ENCODE assay signal across 9 mouse cellular contexts in genomic region chr9:21748033-21748432, GRCm38 (mm10). TPM values are rescaled to one million over a fixed set of nuclear protein-coding genes. Genes with fewer than 3 reads are reported as not detected.
DNase-seq lines count a peak whose midpoint lies in the region; ATAC-seq and TF ChIP-seq lines count a peak whose summit lies in the region.
"Had no signal": no experiment of that assay in that cellular context is flagged by ENCODE, and none has a peak within 500 bp of the region (broad histone marks: within the 10 kb centered on the region; RNA-seq: fewer than 3 reads in every experiment).

No protein-coding gene starts in this region.

- peak overlapping the region; percentile 31; the same call in 1 of the 2 replicates for H3K27ac ChIP-seq in forebrain, embryonic 13.5 days
- H3K27ac ChIP-seq in forebrain, embryonic 10.5 days = no peak overlapping the region
- peak overlapping the region; percentile 29 for H3K27ac ChIP-seq in forebrain, postnatal 0 days (ENCODE audit: low read depth, low read length)
- H3K27ac ChIP-seq in intestine, postnatal 0 days (ENCODE audit: low read depth, low read length) = 0 out of 2 replicates have a peak overlapping the region, but pooled peaks have one; percentile 1
- H3K27ac ChIP-seq: liver, embryonic 15.5 days had no signal

- peak; percentile 61 for ATAC-seq in forebrain, embryonic 13.5 days
- peak; percentile 89 for ATAC-seq in forebrain, postnatal 0 days
- ATAC-seq in intestine, postnatal 0 days = no peak

- H3K9ac ChIP-seq in forebrain, embryonic 13.5 days = no peak overlapping the region
- no peak overlapping the region for H3K9ac ChIP-seq in forebrain, postnatal 0 days
- no peak overlapping the region for H3K9ac ChIP-seq in intestine, postnatal 0 days (ENCODE audit: low read depth, low read length)
- H3K9ac ChIP-seq: liver, embryonic 15.5 days had no signal

- WGBS in forebrain, embryonic 13.5 days = 74% methylated on average over 7 of the region's 7 CpGs
- WGBS in forebrain, embryonic 10.5 days = 82% methylated on average over 7 of the region's 7 CpGs
- WGBS in forebrain, postnatal 0 days = 40% methylated on average over 7 of the region's 7 CpGs
- WGBS in intestine, postnatal 0 days = 49% methylated on average over 7 of the region's 7 CpGs

- no peaks in the 10 kb centered on the region for H3K27me3 ChIP-seq in forebrain, embryonic 13.5 days
- H3K27me3 ChIP-seq in forebrain, embryonic 10.5 days (ENCODE audit: poor library complexity, severe bottlenecking) = no peaks in the 10 kb centered on the region
- no peaks in the 10 kb centered on the region for H3K27me3 ChIP-seq in forebrain, postnatal 0 days (ENCODE audit: insufficient read depth, low read length)
- no peaks in the 10 kb centered on the region for H3K27me3 ChIP-seq in intestine, postnatal 0 days (replicated peaks; ENCODE audit: control insufficient read depth, insufficient read depth, low read length)
- H3K27me3 ChIP-seq: liver, embryonic 15.5 days had no signal

- no peak for DNase-seq in forebrain, embryonic 10.5 days (ENCODE audit: extremely low spot score, low spot score)
- peak; percentile 33 for DNase-seq in adipocyte (ENCODE audit: low spot score)
- DNase-seq in forebrain, postnatal 0 days = peak; percentile 65
- DNase-seq in lung, postnatal 25 days (ENCODE audit: low spot score) = peak; percentile 81
- no peak for DNase-seq in urinary bladder, adult 18-20 months (ENCODE audit: low spot score in 2 of 2)
- no peak for DNase-seq in thymus, postnatal 25 days

- no peaks in the 10 kb centered on the region for H3K4me1 ChIP-seq in forebrain, embryonic 13.5 days
- peaks cover 11% of the 10 kb centered on the region; the same call in 1 of the 2 replicates for H3K4me1 ChIP-seq in forebrain, embryonic 10.5 days
- no peaks in the 10 kb centered on the region for H3K4me1 ChIP-seq in forebrain, postnatal 0 days (ENCODE audit: insufficient read depth)
- peaks cover 2% of the 10 kb centered on the region; the same call in 1 of the 2 replicates for H3K4me1 ChIP-seq in intestine, postnatal 0 days (replicated peaks; ENCODE audit: control insufficient read depth, insufficient read depth, low read length)

- TF ChIP-seq CTCF in forebrain, postnatal 0 days (IDR thresholded peaks at IDR 0.05; ENCODE audit: low read depth) = no peak
- no peak for TF ChIP-seq CTCF in intestine, postnatal 0 days (IDR thresholded peaks at IDR 0.05; ENCODE audit: low read depth)

- no peaks in the 10 kb centered on the region for H3K9me3 ChIP-seq in forebrain, embryonic 13.5 days (replicated peaks)
- H3K9me3 ChIP-seq in forebrain, embryonic 10.5 days = no peaks in the 10 kb centered on the region
- H3K9me3 ChIP-seq in forebrain, postnatal 0 days (ENCODE audit: low read length) = no peaks in the 10 kb centered on the region
- no peaks in the 10 kb centered on the region for H3K9me3 ChIP-seq in intestine, postnatal 0 days (ENCODE audit: control insufficient read depth)
- H3K9me3 ChIP-seq: liver, embryonic 15.5 days had no signal

- H3K4me2 ChIP-seq in forebrain, embryonic 13.5 days = no peak overlapping the region
- H3K4me2 ChIP-seq in forebrain, postnatal 0 days (ENCODE audit: low read depth) = no peak overlapping the region
- H3K4me2 ChIP-seq in intestine, postnatal 0 days (replicated peaks; ENCODE audit: low read depth) = no peak overlapping the region
- H3K4me2 ChIP-seq: liver, embryonic 15.5 days had no signal

- peaks cover 65% of the 10 kb centered on the region for H3K36me3 ChIP-seq in forebrain, embryonic 13.5 days (ENCODE audit: poor library complexity, severe bottlenecking)
- peaks cover 85% of the 10 kb centered on the region for H3K36me3 ChIP-seq in forebrain, embryonic 10.5 days (replicated peaks)
- H3K36me3 ChIP-seq in forebrain, postnatal 0 days (ENCODE audit: insufficient read depth) = peaks cover 60% of the 10 kb centered on the region
- H3K36me3 ChIP-seq in intestine, postnatal 0 days (ENCODE audit: control insufficient read depth, insufficient read depth) = peaks cover 71% of the 10 kb centered on the region

- H3K4me3 ChIP-seq in forebrain, embryonic 13.5 days = no peak overlapping the region
- no peak overlapping the region for H3K4me3 ChIP-seq in forebrain, embryonic 10.5 days
- no peak overlapping the region for H3K4me3 ChIP-seq in forebrain, postnatal 0 days (ENCODE audit: low read depth, low read length)
- H3K4me3 ChIP-seq in intestine, postnatal 0 days (ENCODE audit: low read depth, low read length) = no peak overlapping the region
- H3K4me3 ChIP-seq: liver, embryonic 15.5 days had no signal

RNA-seq across cellular contexts. Expression of gene Spc24, which starts 12.1 kb away (rescaled TPM):
- 95.6 and 95.7 TPM in 2 replicates for polyA plus RNA-seq in forebrain, embryonic 13.5 days (2015; fragmentation: Nextera tagmentation; extraction: Ambion mirVana)
- polyA plus RNA-seq in forebrain, embryonic 10.5 days (2016; fragmentation: Nextera tagmentation; extraction: Ambion mirVana) = 196 and 197 TPM in 2 replicates
- 7.7 and 8.2 TPM in 2 replicates for total RNA-seq in forebrain, postnatal 0 days (2014; rRNA removed)
- 13.5 and 14.3 TPM in 2 replicates for polyA plus RNA-seq in forebrain, postnatal 0 days (2015; fragmentation: Nextera tagmentation; extraction: Ambion mirVana)
- polyA plus RNA-seq in intestine, postnatal 0 days (2015; fragmentation: Nextera tagmentation; extraction: Ambion mirVana) = 23.5 and 32.4 TPM in 2 replicates

RNA-seq across cellular contexts. Expression of gene Ldlr, which starts 24.8 kb away (rescaled TPM):
- polyA plus RNA-seq in forebrain, embryonic 13.5 days (2015; fragmentation: Nextera tagmentation; extraction: Ambion mirVana) = 21.2 and 26.3 TPM in 2 replicates
- 58.5 and 60.0 TPM in 2 replicates for polyA plus RNA-seq in forebrain, embryonic 10.5 days (2016; fragmentation: Nextera tagmentation; extraction: Ambion mirVana)
- total RNA-seq in forebrain, postnatal 0 days (2014; rRNA removed) = 19.1 and 26.8 TPM in 2 replicates
- polyA plus RNA-seq in forebrain, postnatal 0 days (2015; fragmentation: Nextera tagmentation; extraction: Ambion mirVana) = 6.5 and 11.1 TPM in 2 replicates
- polyA plus RNA-seq in intestine, postnatal 0 days (2015; fragmentation: Nextera tagmentation; extraction: Ambion mirVana) = 22.8 and 26.6 TPM in 2 replicates

RNA-seq across cellular contexts. Expression of gene Kank2, which starts 50.5 kb away (rescaled TPM):
- 2.6 and 3.1 TPM in 2 replicates for polyA plus RNA-seq in forebrain, embryonic 13.5 days (2015; fragmentation: Nextera tagmentation; extraction: Ambion mirVana)
- polyA plus RNA-seq in forebrain, embryonic 10.5 days (2016; fragmentation: Nextera tagmentation; extraction: Ambion mirVana) = 8.6 and 8.9 TPM in 2 replicates
- total RNA-seq in forebrain, postnatal 0 days (2014; rRNA removed) = 8.5 and 12.4 TPM in 2 replicates
- polyA plus RNA-seq in forebrain, postnatal 0 days (2015; fragmentation: Nextera tagmentation; extraction: Ambion mirVana) = 2.2 and 2.3 TPM in 2 replicates
- polyA plus RNA-seq in intestine, postnatal 0 days (2015; fragmentation: Nextera tagmentation; extraction: Ambion mirVana) = 6.4 TPM in 2 replicates

Comparison
In these comparisons a context has a peak if more than half of its experiments do, and no peak if none do; other contexts are left out.
1. DNase-seq: peak in adipocyte (single experiment), forebrain, postnatal 0 days (single experiment) and lung, postnatal 25 days (single experiment); none in forebrain, embryonic 10.5 days (single experiment), urinary bladder, adult 18-20 months (0 of 2) and thymus, postnatal 25 days (single experiment).